In genomic region chr6:142798837-142799236, GRCm38 (mm10) we compare ENCODE assay signal across 26 mouse cellular contexts. TPM values are rescaled to one million over a fixed set of nuclear protein-coding genes. Genes with fewer than 3 reads are reported as not detected.
A peak's percentile ranks its signal among the peaks of the same experiment; 100 is the strongest.
DNase-seq lines count a peak whose midpoint lies in the region; ATAC-seq and TF ChIP-seq lines count a peak whose summit lies in the region.
"Had no signal": no experiment of that assay in that cellular context is flagged by ENCODE, and none has a peak within 500 bp of the region (broad histone marks: within the 10 kb centered on the region; RNA-seq: fewer than 3 reads in every experiment).

No protein-coding gene starts in this region.

- 0 out of 2 replicates have a peak, but pooled peaks cover 5% of the 10 kb centered on the region for H3K27me3 ChIP-seq in hindbrain, embryonic 10.5 days (ENCODE audit: insufficient read depth, poor library complexity, severe bottlenecking)
- H3K27me3 ChIP-seq in hindbrain, postnatal 0 days (ENCODE audit: insufficient read depth, low read length) = no peaks in the 10 kb centered on the region
- no peaks in the 10 kb centered on the region; the same call in none of the 2 replicates for H3K27me3 ChIP-seq in G1E (ENCODE audit: insufficient read depth, low read length)
- H3K27me3 ChIP-seq in intestine, embryonic 16.5 days (replicated peaks; ENCODE audit: control insufficient read depth, insufficient read depth, low read length) = no peaks in the 10 kb centered on the region
- H3K27me3 ChIP-seq in midbrain, embryonic 15.5 days (replicated peaks) = no peaks in the 10 kb centered on the region
- H3K27me3 ChIP-seq: CH12.LX; embryonic facial prominence, embryonic 15.5 days; heart, embryonic 12.5 days; hindbrain, embryonic 12.5 days had no signal

- no peak for TF ChIP-seq CTCF in hindbrain, postnatal 0 days (IDR thresholded peaks at IDR 0.05; ENCODE audit: low read depth)
- TF ChIP-seq CTCF in G1E (IDR thresholded peaks at IDR 0.05; ENCODE audit: low read depth, low read length) = no peak
- TF ChIP-seq CTCF in layer of hippocampus, adult 2 months (conservative IDR thresholded peaks at IDR 0.05) = no peak

- 61% methylated on average over 9 of the region's 9 CpGs for WGBS in hindbrain, embryonic 10.5 days
- 64% methylated on average over 9 of the region's 9 CpGs for WGBS in hindbrain, postnatal 0 days
- WGBS in intestine, embryonic 16.5 days = 70% methylated on average over 9 of the region's 9 CpGs
- WGBS in midbrain, embryonic 15.5 days = 70% methylated on average over 9 of the region's 9 CpGs

- H3K9ac ChIP-seq in hindbrain, postnatal 0 days (replicated peaks; ENCODE audit: low read length) = no peak overlapping the region
- H3K9ac ChIP-seq in intestine, embryonic 16.5 days (ENCODE audit: low read depth, low read length) = no peak overlapping the region
- H3K9ac ChIP-seq in midbrain, embryonic 15.5 days = no peak overlapping the region
- H3K9ac ChIP-seq: embryonic facial prominence, embryonic 15.5 days; forebrain, embryonic 12.5 days; heart, embryonic 12.5 days; hindbrain, embryonic 12.5 days had no signal

- H3K4me3 ChIP-seq in hindbrain, embryonic 10.5 days = no peak overlapping the region
- no peak overlapping the region for H3K4me3 ChIP-seq in hindbrain, postnatal 0 days (ENCODE audit: low read length)
- H3K4me3 ChIP-seq in G1E (ENCODE audit: low read depth, low read length) = no peak overlapping the region; the same call in 1 of the 2 replicates
- H3K4me3 ChIP-seq in intestine, embryonic 16.5 days (ENCODE audit: low read length) = no peak overlapping the region
- H3K4me3 ChIP-seq in midbrain, embryonic 15.5 days = no peak overlapping the region
- H3K4me3 ChIP-seq in layer of hippocampus, adult 2 months = no peak overlapping the region
- H3K4me3 ChIP-seq: embryonic facial prominence, embryonic 15.5 days; erythroblast, embryonic 14.5 days; forebrain, embryonic 12.5 days; heart, adult 2 months; heart, embryonic 12.5 days; hindbrain, embryonic 12.5 days had no signal

- no peaks in the 10 kb centered on the region for H3K36me3 ChIP-seq in hindbrain, embryonic 10.5 days
- H3K36me3 ChIP-seq in hindbrain, postnatal 0 days (ENCODE audit: insufficient read depth, low read length) = no peaks in the 10 kb centered on the region
- no peaks in the 10 kb centered on the region for H3K36me3 ChIP-seq in G1E (replicated peaks)
- no peaks in the 10 kb centered on the region for H3K36me3 ChIP-seq in intestine, embryonic 16.5 days (ENCODE audit: control insufficient read depth, insufficient read depth, low read length)
- H3K36me3 ChIP-seq in midbrain, embryonic 15.5 days (replicated peaks) = no peaks in the 10 kb centered on the region
- H3K36me3 ChIP-seq: embryonic facial prominence, embryonic 15.5 days; forebrain, embryonic 12.5 days; heart, embryonic 12.5 days; hindbrain, embryonic 12.5 days had no signal

- DNase-seq in hindbrain, embryonic 10.5 days (ENCODE audit: low spot score) = no peak
- no peak for DNase-seq in hindbrain, postnatal 0 days (ENCODE audit: low spot score)
- DNase-seq in G1E (ENCODE audit: low spot score) = no peak
- no peak for DNase-seq in layer of hippocampus, adult 2 months (ENCODE audit: low spot score in 2 of 2)
- DNase-seq: adrenal gland, adult 2 months; adrenal gland, postnatal 25 days; cerebellum, adult 2 months; cerebellum, postnatal 14 days; embryo, embryonic 11 days; gastrocnemius, postnatal 10 days; heart, adult 2 months; heart, postnatal 36 days had no signal

- peak overlapping the region; percentile 35; the same call in 1 of the 2 replicates for H3K27ac ChIP-seq in hindbrain, embryonic 10.5 days
- H3K27ac ChIP-seq in hindbrain, postnatal 0 days = no peak overlapping the region
- peak overlapping the region; percentile 80 for H3K27ac ChIP-seq in intestine, embryonic 16.5 days (ENCODE audit: low read length)
- H3K27ac ChIP-seq in midbrain, embryonic 15.5 days = no peak overlapping the region
- H3K27ac ChIP-seq in layer of hippocampus, adult 2 months = no peak overlapping the region
- H3K27ac ChIP-seq: embryonic facial prominence, embryonic 15.5 days; forebrain, embryonic 12.5 days; heart, adult 2 months; hindbrain, embryonic 12.5 days had no signal

- peaks cover 41% of the 10 kb centered on the region for H3K4me1 ChIP-seq in hindbrain, embryonic 10.5 days (replicated peaks)
- H3K4me1 ChIP-seq in hindbrain, postnatal 0 days (ENCODE audit: insufficient read depth, low read length) = no peaks in the 10 kb centered on the region
- H3K4me1 ChIP-seq in G1E (ENCODE audit: insufficient read depth, low read depth, low read length) = peaks cover 51% of the 10 kb centered on the region
- peaks cover 5% of the 10 kb centered on the region; the same call in 1 of the 2 replicates for H3K4me1 ChIP-seq in intestine, embryonic 16.5 days (ENCODE audit: control insufficient read depth, insufficient read depth, low read length)
- peaks cover under 1% of the 10 kb centered on the region; the same call in 1 of the 2 replicates for H3K4me1 ChIP-seq in midbrain, embryonic 15.5 days

- H3K9me3 ChIP-seq in hindbrain, embryonic 10.5 days = no peaks in the 10 kb centered on the region
- H3K9me3 ChIP-seq in hindbrain, postnatal 0 days (ENCODE audit: low read length) = no peaks in the 10 kb centered on the region
- H3K9me3 ChIP-seq in G1E (replicated peaks) = no peaks in the 10 kb centered on the region
- no peaks in the 10 kb centered on the region for H3K9me3 ChIP-seq in intestine, embryonic 16.5 days (ENCODE audit: control insufficient read depth, low read length)
- no peaks in the 10 kb centered on the region for H3K9me3 ChIP-seq in midbrain, embryonic 15.5 days
- H3K9me3 ChIP-seq: embryonic facial prominence, embryonic 15.5 days; forebrain, embryonic 12.5 days; heart, embryonic 12.5 days; hindbrain, embryonic 12.5 days had no signal

- H3K4me2 ChIP-seq in hindbrain, postnatal 0 days (ENCODE audit: low read depth, low read length) = no peak overlapping the region
- H3K4me2 ChIP-seq in intestine, embryonic 16.5 days (ENCODE audit: low read depth, low read length) = peak overlapping the region; percentile 27; the same call in 1 of the 2 replicates
- H3K4me2 ChIP-seq in midbrain, embryonic 15.5 days = no peak overlapping the region
- H3K4me2 ChIP-seq: embryonic facial prominence, embryonic 15.5 days; forebrain, embryonic 12.5 days; heart, embryonic 12.5 days; hindbrain, embryonic 12.5 days had no signal

- no peak for ATAC-seq in hindbrain, postnatal 0 days
- ATAC-seq in G1E (ENCODE audit: extremely low read depth, insufficient number of reproducible peaks, low FRiP score, poor library complexity, severe bottlenecking) = peak; percentile 17
- ATAC-seq in intestine, embryonic 16.5 days = peak; percentile 79
- 0 out of 2 replicates have a peak, but pooled peaks have one; percentile 13 for ATAC-seq in megakaryocyte-erythroid progenitor cell, adult 5-6 weeks (replicated peaks; ENCODE audit: low FRiP score, low TSS enrichment, poor library complexity, severe bottlenecking)
- no peak for ATAC-seq in midbrain, embryonic 15.5 days (replicated peaks)
- ATAC-seq: forebrain, embryonic 16.5 days; hindbrain, embryonic 16.5 days had no signal

RNA-seq across cellular contexts. Expression of gene Sult6b2, which starts 5.5 kb away (rescaled TPM):
- 0.07 and 0.11 TPM in 2 replicates for polyA plus RNA-seq in hindbrain, embryonic 10.5 days (2016; fragmentation: Nextera tagmentation; extraction: Ambion mirVana)
- total RNA-seq in hindbrain, postnatal 0 days (2014; rRNA removed) = not detected in 2 replicates
- 0.28 and 0.30 TPM in 2 replicates for polyA plus RNA-seq in hindbrain, postnatal 0 days (2015; fragmentation: Nextera tagmentation; extraction: Ambion mirVana)
- total RNA-seq in G1E (2014; fragmentation: Nextera tagmentation) (not detected in 2 replicates), G1E (2017) (0.16 TPM in 1 of 2 replicates, not detected in the other)
- polyA plus RNA-seq in G1E (2012) = not detected in 2 replicates
- polyA plus RNA-seq in intestine, embryonic 16.5 days (2015; fragmentation: Nextera tagmentation; extraction: Ambion mirVana) = 49.8 and 76.7 TPM in 2 replicates
- total RNA-seq in megakaryocyte-erythroid progenitor cell, adult 5-6 weeks (2014; fragmentation: Nextera tagmentation) = not detected in 2 replicates
- not detected in 2 replicates for total RNA-seq in megakaryocyte-erythroid progenitor cell, adult 5-6 weeks (2017)
- polyA plus RNA-seq in midbrain, embryonic 15.5 days (2015; fragmentation: Nextera tagmentation; extraction: Ambion mirVana) = 0.17 and 0.38 TPM in 2 replicates
- total RNA-seq in layer of hippocampus, adult 2 months (2021) = under 1 TPM; 0.15 to 0.39 TPM
- total RNA-seq: adrenal gland, adult 2 months; adrenal gland, postnatal 25 days; common myeloid progenitor, adult 5-6 weeks; gastrocnemius, postnatal 10 days; gastrocnemius, postnatal 4 days; heart, adult 2 months had no signal
- polyA plus RNA-seq: adrenal gland, adult 2 months; embryonic facial prominence, embryonic 11.5 days; embryonic facial prominence, embryonic 15.5 days; erythroblast, embryonic 14.5 days; hindbrain, embryonic 12.5 days had no signal

RNA-seq across cellular contexts. Expression of gene Cmas, which starts 42.4 kb away (rescaled TPM):
- polyA plus RNA-seq in hindbrain, embryonic 10.5 days (2016; fragmentation: Nextera tagmentation; extraction: Ambion mirVana) = 78.5 and 97.0 TPM in 2 replicates
- total RNA-seq in hindbrain, postnatal 0 days (2014; rRNA removed) = 59.1 and 70.7 TPM in 2 replicates
- polyA plus RNA-seq in hindbrain, postnatal 0 days (2015; fragmentation: Nextera tagmentation; extraction: Ambion mirVana) = 168 and 171 TPM in 2 replicates
- 55.3 and 76.0 TPM in 2 replicates for total RNA-seq in G1E (2014; fragmentation: Nextera tagmentation)
- total RNA-seq in G1E (2017) = 79.6 and 80.6 TPM in 2 replicates
- 53.2 and 79.0 TPM in 2 replicates for polyA plus RNA-seq in G1E (2012)
- polyA plus RNA-seq in intestine, embryonic 16.5 days (2015; fragmentation: Nextera tagmentation; extraction: Ambion mirVana) = 145 and 153 TPM in 2 replicates
- 56.9 and 59.1 TPM in 2 replicates for total RNA-seq in megakaryocyte-erythroid progenitor cell, adult 5-6 weeks (2014; fragmentation: Nextera tagmentation)
- total RNA-seq in megakaryocyte-erythroid progenitor cell, adult 5-6 weeks (2017) = 49.5 and 84.8 TPM in 2 replicates
- 213 and 222 TPM in 2 replicates for polyA plus RNA-seq in midbrain, embryonic 15.5 days (2015; fragmentation: Nextera tagmentation; extraction: Ambion mirVana)
- 100 to 1,000 TPM; 100 to 102 TPM for total RNA-seq in layer of hippocampus, adult 2 months (2021)

Comparison
In these comparisons a context has a peak if more than half of its experiments do, and no peak if none do; other contexts are left out.
1. H3K27ac ChIP-seq: peak in hindbrain, embryonic 10.5 days (single experiment) and intestine, embryonic 16.5 days (single experiment); none in hindbrain, postnatal 0 days (single experiment), midbrain, embryonic 15.5 days (single experiment) and layer of hippocampus, adult 2 months (single experiment).
2. ATAC-seq: peak in G1E (single experiment), intestine, embryonic 16.5 days (single experiment) and megakaryocyte-erythroid progenitor cell, adult 5-6 weeks (single experiment); none in hindbrain, postnatal 0 days (single experiment) and midbrain, embryonic 15.5 days (single experiment).
3. RNA of gene Sult6b2, which starts 5.5 kb away (polyA plus RNA-seq): 49.8 to 76.7 TPM in intestine, embryonic 16.5 days; 0.28 to 0.30 TPM in hindbrain, postnatal 0 days, 0.17 to 0.38 TPM in midbrain, embryonic 15.5 days, 0.07 to 0.11 TPM in hindbrain, embryonic 10.5 days and not detected in G1E; every median in the first group is over 10 times any median in the second.